Mouse (Mus musculus) midbrain, embryonic 13.5 days (tissue): ENCODE data around the gene Sohlh2. TPM values are rescaled to one million over a fixed set of nuclear protein-coding genes. Genes with fewer than 3 reads are reported as not detected.

Experiments used
- ATAC-seq: fragments of 200-750 bp; cut with Nextera tagmentation; 2 replicates; pipeline ENCODE4 v1.8.0; 2017; ENCODE audit warnings: mild to moderate bottlenecking, moderate TSS enrichment, moderate library complexity
- H3K27ac ChIP-seq: fragments of 300-500 bp; sonication (generic); 2 replicates; pipeline ENCODE4 v1.5.1; 2015; ENCODE audit warnings: inconsistent platforms, mild to moderate bottlenecking, moderate library complexity
- H3K27me3 ChIP-seq: fragments of 300-500 bp; sonication (generic); 2 replicates; pipeline ENCODE4 v1.6.1; 2015; ENCODE audit warnings: mild to moderate bottlenecking, inconsistent platforms
- H3K36me3 ChIP-seq: fragments of 300-500 bp; sonication (generic); 2 replicates; pipeline ENCODE4 v1.6.1; 2015; ENCODE audit warnings: mild to moderate bottlenecking, inconsistent platforms
- H3K4me1 ChIP-seq: fragments of 300-500 bp; sonication (generic); replicated peaks from 2 replicates; pipeline ENCODE4 v1.6.1; 2015; ENCODE audit warnings: inconsistent platforms
- H3K4me2 ChIP-seq: fragments of 300-500 bp; sonication (generic); replicated peaks from 2 replicates; pipeline ENCODE4 v1.6.1; 2015; ENCODE audit warnings: moderate library complexity, mild to moderate bottlenecking, inconsistent platforms
- H3K4me3 ChIP-seq: fragments of 300-500 bp; sonication (generic); replicated peaks from 2 replicates; pipeline ENCODE4 v1.5.1; 2015; ENCODE audit warnings: mild to moderate bottlenecking, inconsistent platforms
- H3K9ac ChIP-seq: fragments of 300-500 bp; sonication (generic); replicated peaks from 2 replicates; pipeline ENCODE4 v1.6.1; 2015; ENCODE audit warnings: mild to moderate bottlenecking, inconsistent platforms
- H3K9me3 ChIP-seq: fragments of 300-500 bp; sonication (generic); 2 replicates; pipeline ENCODE4 v1.6.1; 2016; ENCODE audit warnings: mild to moderate bottlenecking, inconsistent platforms
- WGBS: fragments of 180-500 bp; shearing (Covaris S2); methylation state at CpG from one replicate; pipeline ENCODE4 v1.1.7; 2015; 5-methylcytosine and 5-hydroxymethylcytosine counted together
- microRNA-seq: library from miRNA; unstranded; fragments of <30 nt; microRNA quantifications from one replicate; pipeline ENCODE4, GENCODE M21; 2016
- polyA plus RNA-seq: library from polyadenylated mRNA; unstranded; fragments of >200 nt; fragmentation: Nextera tagmentation; extraction: Ambion mirVana; gene quantifications from 2 replicates; pipeline ENCODE4 v1.2.1, GENCODE M21; 2015

The Sohlh2 gene
- polyA plus RNA-seq, 1 experiment from 2014 or later, result not detected

GRCm38 (mm10) chr3:55248048-55248447 lies 66.2 kb downstream of the Sohlh2 start:
- H3K4me2 ChIP-seq, result no peak overlapping the region
- H3K9me3 ChIP-seq, result no peaks in the 10 kb centered on the region
- no peak overlapping the region for H3K4me3 ChIP-seq
- WGBS, result 81% methylated on average over 3 of the region's 3 CpGs
- no peaks in the 10 kb centered on the region for H3K27me3 ChIP-seq
- ATAC-seq, result no peak
- H3K36me3 ChIP-seq, result peaks cover 34% of the 10 kb centered on the region
- H3K9ac ChIP-seq, result no peak overlapping the region
- H3K27ac ChIP-seq, result no peak overlapping the region
- peaks cover 68% of the 10 kb centered on the region for H3K4me1 ChIP-seq

GRCm38 (mm10) chr3:55248508-55248907 lies 66.7 kb downstream of the Sohlh2 start:
- 0 out of 2 replicates have a peak overlapping the region, but pooled peaks have one; percentile 30 for H3K27ac ChIP-seq
- peak; percentile 82 for ATAC-seq

GRCm38 (mm10) chr3:55250631-55251030 lies 68.8 kb downstream of the Sohlh2 start:
- 98% methylated on average over 2 of the region's 2 CpGs for WGBS

More at GRCm38 (mm10) chr3:55248508-55248907, 66.7 kb downstream of the Sohlh2 start:
- H3K4me2 ChIP-seq, result no peak overlapping the region
- H3K27me3 ChIP-seq, result no peaks in the 10 kb centered on the region
- H3K4me1 ChIP-seq, result peaks cover 68% of the 10 kb centered on the region
- no peak overlapping the region for H3K9ac ChIP-seq
- no peaks in the 10 kb centered on the region for H3K9me3 ChIP-seq
- H3K36me3 ChIP-seq, result peaks cover 37% of the 10 kb centered on the region
- no peak overlapping the region for H3K4me3 ChIP-seq
- 77% methylated on average over 6 of the region's 6 CpGs for WGBS

More at GRCm38 (mm10) chr3:55250631-55251030, 68.8 kb downstream of the Sohlh2 start:
- Histone ChIP-seq H3K4me2 (no peak overlapping the region), H3K27me3 (no peaks in the 10 kb centered on the region), H3K4me1 (peaks cover 48% of the 10 kb centered on the region), H3K36me3 (peaks cover 48% of the 10 kb centered on the region), H3K4me3 (no peak overlapping the region), H3K9ac (no peak overlapping the region), H3K27ac (no peak overlapping the region), H3K9me3 (no peaks in the 10 kb centered on the region)
- ATAC-seq, result no peak

Small RNAs within 50 kb of the gene (microRNA-seq; reads per million reads assigned to microRNA genes)
- not detected for gene Gm22029

Other genes with a start within 250 kb of the Sohlh2 start
- gene Ccna1, start 126.5 kb upstream of the Sohlh2 start, polyA plus RNA-seq, result 1.4 and 2.0 TPM in 2 replicates
- gene Spg20, start 69.9 kb upstream of the Sohlh2 start, polyA plus RNA-seq, result 19.2 and 20.6 TPM in 2 replicates
- gene Ccdc169, start 44.7 kb upstream of the Sohlh2 start, polyA plus RNA-seq, result 0.05 TPM in 1 of 2 replicates, not detected in the other
- 238 and 242 TPM in 2 replicates for gene Dclk1, start 60.3 kb downstream of the Sohlh2 start, polyA plus RNA-seq